Mouse (Mus musculus) hindbrain, embryonic 13.5 days (tissue): ENCODE measurements around the gene Nyap2. TPM values are rescaled to one million over a fixed set of nuclear protein-coding genes. Genes with fewer than 3 reads are reported as not detected.

Source experiments
- ATAC-seq: fragments of 200-750 bp; cut with Nextera tagmentation; 2 replicates; pipeline ENCODE4 v1.8.0; 2017; ENCODE audit warnings: moderate TSS enrichment; ENCODE audit not compliant: low FRiP score
- H3K27ac ChIP-seq: fragments of 300-500 bp; sonication (generic); 2 replicates; pipeline ENCODE4 v1.5.1; 2015; ENCODE audit warnings: inconsistent platforms, mild to moderate bottlenecking, moderate library complexity
- H3K27me3 ChIP-seq: fragments of 300-500 bp; sonication (generic); 2 replicates; pipeline ENCODE4 v1.6.1; 2015; ENCODE audit warnings: mild to moderate bottlenecking, inconsistent platforms
- H3K36me3 ChIP-seq: fragments of 300-500 bp; sonication (generic); 2 replicates; pipeline ENCODE4 v1.6.1; 2015; ENCODE audit warnings: mild to moderate bottlenecking, inconsistent platforms
- H3K4me1 ChIP-seq: fragments of 300-500 bp; sonication (generic); replicated peaks from 2 replicates; pipeline ENCODE4 v1.6.1; 2015; ENCODE audit warnings: inconsistent platforms
- H3K4me2 ChIP-seq: fragments of 300-500 bp; sonication (generic); 2 replicates; pipeline ENCODE4 v1.6.1; 2015; ENCODE audit warnings: inconsistent platforms, mild to moderate bottlenecking, moderate library complexity
- H3K4me3 ChIP-seq: fragments of 300-500 bp; sonication (generic); 2 replicates; pipeline ENCODE4 v1.5.1; 2015; ENCODE audit warnings: mild to moderate bottlenecking, inconsistent platforms
- H3K9ac ChIP-seq: fragments of 300-500 bp; sonication (generic); 2 replicates; pipeline ENCODE4 v1.6.1; 2015; ENCODE audit warnings: mild to moderate bottlenecking, inconsistent platforms
- H3K9me3 ChIP-seq: fragments of 300-500 bp; sonication (generic); 2 replicates; pipeline ENCODE4 v1.6.1; 2016; ENCODE audit warnings: inconsistent platforms
- WGBS: fragments of 180-500 bp; shearing (Covaris S2); methylation state at CpG from one replicate; pipeline ENCODE4 v1.1.7; 2015; 5-methylcytosine and 5-hydroxymethylcytosine counted together
- polyA plus RNA-seq: library from polyadenylated mRNA; unstranded; fragments of >200 nt; fragmentation: Nextera tagmentation; extraction: Ambion mirVana; gene quantifications from 2 replicates; pipeline ENCODE4 v1.2.1, GENCODE M21; 2015

Gene Nyap2
- polyA plus RNA-seq, 1 experiment from 2014 or later: 13.1 TPM

GRCm38 (mm10) chr1:81098950-81099349, 22.2 kb downstream of the Nyap2 start:
- Histone ChIP-seq H3K4me2 (no peak overlapping the region), H3K36me3 (no peaks in the 10 kb centered on the region), H3K4me1 (peaks cover 8% of the 10 kb centered on the region; the same call in 1 of the 2 replicates), H3K4me3 (no peak overlapping the region), H3K9ac (no peak overlapping the region), H3K27me3 (no peaks in the 10 kb centered on the region), H3K27ac (no peak overlapping the region), H3K9me3 (no peaks in the 10 kb centered on the region)
- ATAC-seq: no peak
- WGBS: 15% methylated on average over 1 of the region's 1 CpGs

DNA sequence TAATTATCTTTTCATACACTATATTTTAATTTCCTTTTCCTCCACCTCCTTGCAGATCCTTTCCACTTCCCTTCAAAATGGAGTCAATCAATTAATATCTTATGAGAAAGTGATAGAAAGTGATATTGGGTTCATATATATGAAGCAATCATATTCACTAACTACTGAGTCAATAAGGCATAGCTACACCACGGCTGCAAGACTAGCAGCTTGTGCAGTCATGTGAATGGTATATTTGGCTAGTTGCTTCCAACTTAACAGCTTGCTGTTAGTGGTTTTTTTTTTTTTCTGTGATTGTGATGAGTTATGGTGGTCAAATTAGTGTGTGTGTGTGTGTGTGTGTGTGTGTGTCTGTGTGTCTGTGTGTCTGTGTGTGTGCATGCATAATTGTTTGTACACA, 25.0 kb downstream of the Nyap2 start:
- no peak overlapping the region for H3K9ac ChIP-seq
- no peak overlapping the region for H3K4me2 ChIP-seq
- no peaks in the 10 kb centered on the region for H3K36me3 ChIP-seq
- H3K4me1 ChIP-seq: peaks cover 8% of the 10 kb centered on the region; the same call in 1 of the 2 replicates
- no peaks in the 10 kb centered on the region for H3K27me3 ChIP-seq
- H3K9me3 ChIP-seq: no peaks in the 10 kb centered on the region
- ATAC-seq: no peak
- no peak overlapping the region for H3K4me3 ChIP-seq
- no peak overlapping the region for H3K27ac ChIP-seq
- 87% methylated on average over 1 of the region's 1 CpGs for WGBS

GRCm38 (mm10) chr1:81119732-81120131, 43.0 kb downstream of the Nyap2 start:
- ATAC-seq: no peak
- no peak overlapping the region for H3K4me2 ChIP-seq
- no peaks in the 10 kb centered on the region for H3K36me3 ChIP-seq
- H3K9me3 ChIP-seq: no peaks in the 10 kb centered on the region
- H3K4me1 ChIP-seq: no peaks in the 10 kb centered on the region
- no peak overlapping the region for H3K9ac ChIP-seq
- H3K4me3 ChIP-seq: no peak overlapping the region
- no peaks in the 10 kb centered on the region for H3K27me3 ChIP-seq
- no peak overlapping the region for H3K27ac ChIP-seq

DNA sequence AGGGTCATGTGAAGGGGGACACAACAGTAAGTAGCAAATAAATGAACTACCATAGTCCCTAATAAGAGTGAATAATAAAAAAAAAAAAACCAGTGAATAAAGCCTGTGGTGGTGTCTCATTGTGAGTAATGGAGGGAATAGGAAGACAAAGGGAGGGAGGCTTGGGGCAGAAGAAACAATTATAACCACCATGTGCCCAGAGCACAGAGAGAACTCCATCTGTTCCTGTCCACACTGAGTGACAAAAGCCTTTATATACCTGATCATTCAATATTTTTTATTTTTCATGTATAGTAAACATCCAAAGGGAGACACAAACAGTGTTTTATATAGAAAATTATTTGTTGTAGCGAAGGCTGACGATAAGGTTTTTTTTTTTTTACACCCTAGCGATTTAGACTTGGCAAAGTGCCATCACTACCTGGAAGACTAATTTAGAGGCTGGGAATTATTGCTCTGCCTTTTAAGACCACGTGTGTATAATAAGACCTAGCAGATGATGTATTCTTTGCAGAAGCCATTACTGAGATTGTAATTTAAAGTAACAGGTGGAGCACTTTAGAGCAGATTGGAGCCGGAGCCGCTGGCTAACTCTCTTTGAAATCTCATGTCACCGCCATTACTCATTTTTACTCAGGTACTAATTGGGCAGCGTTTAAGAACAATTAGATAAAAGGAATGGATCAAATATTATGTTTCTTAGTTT, 55.4 kb downstream of the Nyap2 start:
- H3K4me1 ChIP-seq: no peaks in the 10 kb centered on the region
- no peaks in the 10 kb centered on the region for H3K27me3 ChIP-seq
- no peak overlapping the region for H3K9ac ChIP-seq
- no peaks in the 10 kb centered on the region for H3K36me3 ChIP-seq
- 71% methylated on average over 8 of the region's 8 CpGs for WGBS
- no peak overlapping the region for H3K4me3 ChIP-seq
- no peak overlapping the region for H3K4me2 ChIP-seq
- 0 out of 2 replicates have a peak, but pooled peaks have one; percentile 59 for ATAC-seq
- no peaks in the 10 kb centered on the region for H3K9me3 ChIP-seq
- H3K27ac ChIP-seq: no peak overlapping the region

DNA sequence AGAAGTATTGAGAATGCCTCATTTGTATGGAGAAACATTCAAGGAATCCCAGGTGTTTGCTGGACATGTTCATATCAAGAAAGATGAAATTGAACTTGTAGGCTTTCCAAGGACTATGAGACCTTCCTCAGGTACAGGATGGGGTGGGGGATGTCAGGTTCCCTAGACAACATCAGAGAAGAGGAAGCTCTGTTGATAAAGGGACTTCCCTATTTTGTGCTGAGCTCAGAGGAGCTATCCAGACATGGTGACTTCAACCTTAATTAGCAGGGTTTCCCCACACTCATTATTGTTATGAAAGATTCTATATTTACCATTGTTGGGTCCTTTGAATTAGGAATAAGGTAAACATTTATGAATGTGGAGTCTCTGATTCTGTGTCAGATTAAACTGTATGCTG, 67.1 kb downstream of the Nyap2 start:
- no peak overlapping the region for H3K4me3 ChIP-seq
- no peak for ATAC-seq
- H3K27me3 ChIP-seq: no peaks in the 10 kb centered on the region

DNA sequence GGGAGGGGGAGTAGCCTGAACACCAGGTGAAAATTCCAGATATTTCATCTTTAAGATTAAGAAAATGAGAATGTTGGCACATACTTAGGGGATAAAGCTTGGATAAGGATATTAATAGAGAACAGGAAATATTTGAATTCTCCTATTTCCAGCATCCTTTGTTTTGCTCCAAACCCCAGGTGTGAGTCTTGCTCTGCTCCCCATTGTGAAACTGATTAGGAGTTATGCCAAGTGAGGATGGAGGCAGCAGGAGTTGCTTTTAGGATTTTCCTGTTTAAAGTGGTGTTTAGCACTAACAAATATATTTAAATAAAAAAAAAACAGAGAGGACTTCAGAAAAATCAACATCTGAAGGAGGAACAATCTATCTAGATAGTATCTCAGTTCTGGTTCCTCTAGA, 68.8 kb downstream of the Nyap2 start:
- ATAC-seq: no peak
- no peaks in the 10 kb centered on the region for H3K9me3 ChIP-seq
- H3K4me1 ChIP-seq: no peaks in the 10 kb centered on the region

More for the DNA sequence above, 67.1 kb downstream of the Nyap2 start:
- Histone ChIP-seq H3K4me2 (no peak overlapping the region), H3K9me3 (no peaks in the 10 kb centered on the region), H3K9ac (no peak overlapping the region), H3K27ac (no peak overlapping the region), H3K36me3 (no peaks in the 10 kb centered on the region), H3K4me1 (no peaks in the 10 kb centered on the region)

DNA sequence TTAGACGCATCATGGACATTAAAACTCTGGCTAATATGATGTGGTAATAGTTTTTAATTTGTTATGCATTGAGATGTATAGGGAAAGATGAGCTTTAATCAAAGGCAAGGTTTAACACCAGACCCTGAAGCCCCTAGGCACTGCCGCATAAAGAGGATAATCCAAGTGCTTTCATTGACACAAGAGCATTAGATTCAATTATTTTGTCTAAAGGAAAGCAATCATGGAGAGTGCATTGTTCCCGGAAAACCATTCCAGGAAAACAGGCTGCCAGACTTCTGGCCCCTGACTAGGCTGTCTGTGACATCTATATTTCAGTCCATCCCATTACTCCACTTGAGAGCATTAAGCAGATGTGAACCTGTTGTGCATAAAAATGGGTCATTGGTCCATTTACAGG, 92.5 kb downstream of the Nyap2 start:
- WGBS: 43% methylated on average over 3 of the region's 3 CpGs
- 0 out of 2 replicates have a peak, but pooled peaks have one; percentile 46 for ATAC-seq
- no peaks in the 10 kb centered on the region for H3K36me3 ChIP-seq

More for the DNA sequence above, 68.8 kb downstream of the Nyap2 start:
- no peak overlapping the region for H3K4me3 ChIP-seq
- no peaks in the 10 kb centered on the region for H3K27me3 ChIP-seq
- H3K27ac ChIP-seq: no peak overlapping the region
- H3K4me2 ChIP-seq: no peak overlapping the region
- no peak overlapping the region for H3K9ac ChIP-seq
- H3K36me3 ChIP-seq: no peaks in the 10 kb centered on the region

GRCm38 (mm10) chr1:81172703-81173102, 96.0 kb downstream of the Nyap2 start:
- Histone ChIP-seq H3K4me2 (no peak overlapping the region), H3K4me3 (no peak overlapping the region), H3K27ac (no peak overlapping the region), H3K36me3 (no peaks in the 10 kb centered on the region), H3K4me1 (peaks cover 3% of the 10 kb centered on the region), H3K9me3 (no peaks in the 10 kb centered on the region), H3K27me3 (no peaks in the 10 kb centered on the region), H3K9ac (no peak overlapping the region)
- no peak for ATAC-seq

More for the DNA sequence above, 92.5 kb downstream of the Nyap2 start:
- Histone ChIP-seq H3K4me2 (no peak overlapping the region), H3K9me3 (no peaks in the 10 kb centered on the region), H3K27me3 (no peaks in the 10 kb centered on the region), H3K4me3 (no peak overlapping the region), H3K27ac (no peak overlapping the region), H3K9ac (no peak overlapping the region), H3K4me1 (peaks cover 3% of the 10 kb centered on the region)

DNA sequence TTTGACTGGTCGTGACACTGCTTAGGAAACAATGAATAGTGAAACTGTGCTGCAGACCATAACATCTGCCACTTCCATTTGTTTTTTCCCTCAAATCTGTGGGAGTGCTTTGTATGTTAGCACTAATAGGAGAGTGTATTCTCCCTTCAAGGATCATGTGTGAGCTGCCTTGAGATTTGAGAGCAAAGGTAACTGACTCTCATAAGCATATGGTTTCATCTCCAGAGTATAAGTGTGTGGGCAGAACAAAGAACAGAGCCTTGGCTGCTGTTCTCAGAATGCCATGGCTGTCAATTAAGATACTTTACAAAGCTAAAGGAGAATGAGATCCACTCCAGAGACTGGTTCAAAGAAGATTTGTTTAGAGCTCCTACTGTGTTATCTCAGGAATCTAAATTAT, 96.6 kb downstream of the Nyap2 start:
- Histone ChIP-seq H3K27ac (0 out of 2 replicates have a peak overlapping the region, but pooled peaks have one; percentile 42), H3K27me3 (no peaks in the 10 kb centered on the region), H3K4me3 (no peak overlapping the region), H3K9me3 (no peaks in the 10 kb centered on the region), H3K9ac (no peak overlapping the region), H3K4me1 (peaks cover 3% of the 10 kb centered on the region), H3K36me3 (no peaks in the 10 kb centered on the region), H3K4me2 (no peak overlapping the region)
- WGBS: 65% methylated on average over 1 of the region's 1 CpGs
- no peak for ATAC-seq

GRCm38 (mm10) chr1:81179725-81180124, 103.0 kb downstream of the Nyap2 start:
- H3K36me3 ChIP-seq: no peaks in the 10 kb centered on the region
- H3K9ac ChIP-seq: no peak overlapping the region
- H3K4me3 ChIP-seq: no peak overlapping the region
- no peaks in the 10 kb centered on the region for H3K4me1 ChIP-seq
- no peaks in the 10 kb centered on the region for H3K9me3 ChIP-seq
- no peak for ATAC-seq
- H3K27me3 ChIP-seq: no peaks in the 10 kb centered on the region
- H3K4me2 ChIP-seq: no peak overlapping the region
- H3K27ac ChIP-seq: no peak overlapping the region
- 91% methylated on average over 4 of the region's 4 CpGs for WGBS

- no peaks in the 10 kb centered on the region for H3K9me3 ChIP-seq
- H3K27ac ChIP-seq: no peak overlapping the region
These were observed 103.9 kb downstream of the Nyap2 start for GRCm38 (mm10) chr1:81180686-81181085.

DNA sequence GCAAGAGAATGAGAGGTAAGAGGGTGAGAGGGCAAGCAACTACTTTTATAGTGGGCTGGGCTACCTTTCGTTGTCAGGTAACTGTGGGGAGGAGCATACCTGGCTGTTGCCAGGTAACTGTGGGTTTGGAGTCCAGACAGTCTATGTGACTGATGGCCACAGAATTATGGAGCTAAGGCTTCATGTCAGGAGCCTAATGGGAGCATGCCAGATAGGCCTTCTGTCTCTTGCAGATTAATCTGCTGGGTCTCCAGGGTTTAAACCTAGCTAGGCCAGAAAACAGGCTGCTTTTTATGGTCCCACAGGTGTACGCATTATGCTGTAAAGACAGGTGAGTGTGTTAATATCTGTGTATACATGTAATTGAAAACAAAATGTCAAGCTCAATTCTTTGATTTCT, 132.8 kb downstream of the Nyap2 start:
- Histone ChIP-seq H3K27ac (no peak overlapping the region), H3K9me3 (no peaks in the 10 kb centered on the region), H3K27me3 (no peaks in the 10 kb centered on the region), H3K4me2 (no peak overlapping the region), H3K4me1 (no peaks in the 10 kb centered on the region), H3K36me3 (no peaks in the 10 kb centered on the region), H3K9ac (no peak overlapping the region), H3K4me3 (no peak overlapping the region)
- WGBS: 87% methylated on average over 2 of the region's 2 CpGs
- no peak for ATAC-seq

More at GRCm38 (mm10) chr1:81180686-81181085, 103.9 kb downstream of the Nyap2 start:
- Histone ChIP-seq H3K4me1 (no peaks in the 10 kb centered on the region), H3K9ac (no peak overlapping the region), H3K4me3 (no peak overlapping the region), H3K4me2 (no peak overlapping the region), H3K27me3 (no peaks in the 10 kb centered on the region), H3K36me3 (no peaks in the 10 kb centered on the region)
- ATAC-seq: no peak
- WGBS: 88% methylated on average over 3 of the region's 3 CpGs

GRCm38 (mm10) chr1:81211491-81211890, 134.7 kb downstream of the Nyap2 start:
- H3K27me3 ChIP-seq: no peaks in the 10 kb centered on the region
- no peak overlapping the region for H3K4me3 ChIP-seq
- no peak for ATAC-seq
- H3K27ac ChIP-seq: no peak overlapping the region
- 71% methylated on average over 4 of the region's 4 CpGs for WGBS
- H3K36me3 ChIP-seq: no peaks in the 10 kb centered on the region
- no peaks in the 10 kb centered on the region for H3K9me3 ChIP-seq
- no peaks in the 10 kb centered on the region for H3K4me1 ChIP-seq
- H3K4me2 ChIP-seq: no peak overlapping the region
- no peak overlapping the region for H3K9ac ChIP-seq
